Mouse (Mus musculus): Measurements from ENCODE around the gene Nefh. TPM values are rescaled to one million over a fixed set of nuclear protein-coding genes. Genes with fewer than 3 reads are reported as not detected.

Nefh gene
- polyA plus RNA-seq, 1 experiment from 2014 or later = 24.0 TPM

DNA sequence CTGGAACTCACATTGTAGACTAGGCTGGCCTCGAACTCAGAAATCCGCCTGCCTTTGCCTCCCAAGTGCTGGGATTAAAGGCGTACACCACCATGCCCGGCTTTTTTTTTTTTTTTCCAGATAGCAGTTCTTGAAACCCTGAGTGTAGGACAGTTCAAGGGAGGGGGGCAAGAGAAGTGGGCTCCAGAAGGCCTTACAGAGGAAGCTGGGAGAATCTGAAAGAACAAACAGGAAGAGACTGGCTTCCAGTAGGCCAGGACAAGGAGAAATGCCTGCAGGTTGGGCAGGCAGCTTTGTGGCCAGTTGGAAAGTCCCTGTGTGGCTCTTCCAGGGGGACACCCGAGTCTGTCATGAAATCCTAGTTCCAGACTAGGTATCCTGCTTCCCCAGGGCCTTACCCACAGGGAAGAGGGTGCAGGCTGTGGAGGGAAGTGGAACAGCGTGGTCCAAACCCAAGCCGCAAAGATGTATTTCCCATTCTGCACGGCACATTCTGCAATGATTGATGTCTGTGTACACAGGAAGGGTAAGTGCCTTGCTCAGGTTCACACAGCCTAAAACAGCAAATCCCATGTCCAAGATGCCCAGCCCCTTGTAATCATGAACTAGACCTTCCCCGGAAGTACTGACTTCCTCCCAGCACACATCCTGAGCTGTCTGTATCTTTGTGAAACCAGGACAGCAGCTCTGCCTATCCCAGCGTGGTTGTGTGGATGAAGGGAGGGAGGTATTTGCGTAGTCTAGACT lies 26.7 kb upstream of the Nefh start:
- WGBS = 78% methylated on average over 11 of the region's 11 CpGs
- no peak overlapping the region for H3K9ac ChIP-seq (replicated peaks)
- H3K36me3 ChIP-seq = no peaks in the 10 kb centered on the region
- no peak overlapping the region for H3K27ac ChIP-seq (replicated peaks)
- H3K9me3 ChIP-seq (replicated peaks) = no peaks in the 10 kb centered on the region
- peaks cover 5% of the 10 kb centered on the region; the same call in 1 of the 2 replicates for H3K4me1 ChIP-seq
- no peak overlapping the region for H3K4me2 ChIP-seq
- no peak for ATAC-seq (ENCODE audit: low FRiP score)
- no peak overlapping the region for H3K4me3 ChIP-seq (replicated peaks)
- H3K27me3 ChIP-seq (replicated peaks) = peaks cover 10% of the 10 kb centered on the region

DNA sequence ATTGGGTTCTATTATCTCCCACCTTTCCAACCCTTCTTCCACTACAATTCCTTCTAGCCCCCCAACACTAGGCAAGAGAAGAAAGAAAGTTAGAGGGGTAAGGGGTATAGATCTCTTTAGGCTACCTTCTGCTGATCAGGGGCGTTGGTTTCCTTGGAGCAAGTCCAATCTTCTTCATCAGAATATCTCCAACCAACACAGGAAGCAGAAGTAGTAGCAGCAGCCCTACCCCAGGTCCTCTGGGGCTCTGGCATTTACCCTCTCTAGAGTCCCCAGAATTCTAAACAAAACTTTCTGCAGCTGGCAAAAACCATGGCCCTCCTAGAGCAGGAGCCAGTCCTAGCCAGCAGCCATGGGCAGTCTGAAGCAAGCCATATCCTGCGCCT lies 26.0 kb upstream of the Nefh start:
- H3K27ac ChIP-seq (replicated peaks) = no peak overlapping the region
- no peaks in the 10 kb centered on the region for H3K9me3 ChIP-seq (replicated peaks)
- H3K27me3 ChIP-seq (replicated peaks) = peaks cover 10% of the 10 kb centered on the region
- no peaks in the 10 kb centered on the region for H3K36me3 ChIP-seq
- no peak for ATAC-seq (ENCODE audit: low FRiP score)
- no peak overlapping the region for H3K9ac ChIP-seq (replicated peaks)
- H3K4me1 ChIP-seq = peaks cover 5% of the 10 kb centered on the region; the same call in 1 of the 2 replicates
- no peak overlapping the region for H3K4me2 ChIP-seq
- no peak overlapping the region for H3K4me3 ChIP-seq (replicated peaks)
- 90% methylated on average over 2 of the region's 2 CpGs for WGBS

DNA sequence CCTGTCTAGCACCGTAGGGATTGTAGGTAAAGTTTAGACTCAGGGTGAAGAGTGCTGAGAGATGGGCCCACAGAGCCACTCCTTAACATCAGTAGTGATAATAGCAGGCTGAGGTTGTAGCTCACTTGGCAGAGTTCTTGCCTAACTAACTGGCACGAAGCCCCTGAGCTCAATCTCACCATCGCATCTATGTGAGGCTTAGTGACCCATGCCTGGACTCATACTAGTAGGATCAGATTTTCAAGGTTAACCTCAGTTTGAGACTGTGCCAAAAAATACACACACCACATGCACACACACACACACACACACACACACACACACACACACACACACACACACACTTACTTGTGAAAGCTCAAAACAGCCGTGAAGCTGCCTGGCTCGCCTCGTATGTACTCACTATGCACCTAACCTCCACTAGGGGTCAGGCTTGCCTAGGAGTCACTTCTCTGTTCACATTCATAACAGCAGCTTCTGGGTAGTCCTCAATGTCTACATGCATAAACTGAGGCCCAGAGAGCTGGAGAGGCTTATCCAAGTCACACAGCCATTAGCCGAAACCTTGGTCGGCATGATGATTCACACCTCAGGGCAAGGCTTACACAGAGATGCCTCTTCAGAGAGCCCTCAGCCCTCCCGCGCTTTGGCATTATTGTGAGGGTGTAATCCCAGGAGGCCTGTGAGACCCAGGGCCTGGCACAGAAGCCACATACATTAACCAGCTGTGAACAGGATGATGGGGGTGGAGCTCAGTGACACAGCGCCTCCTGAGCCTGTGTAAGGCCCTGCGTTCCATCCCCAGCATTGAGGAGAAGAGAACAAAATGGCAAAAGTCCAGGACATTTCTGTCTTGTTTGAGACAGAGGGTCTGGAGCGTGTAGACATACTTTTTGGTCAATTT lies 25.4 kb upstream of the Nefh start:
- H3K36me3 ChIP-seq = no peaks in the 10 kb centered on the region
- peaks cover 9% of the 10 kb centered on the region; the same call in 1 of the 2 replicates for H3K4me1 ChIP-seq
- H3K4me2 ChIP-seq = no peak overlapping the region
- H3K9me3 ChIP-seq (replicated peaks) = no peaks in the 10 kb centered on the region
- ATAC-seq (ENCODE audit: low FRiP score) = peak; percentile 59; the same call in 1 of the 2 replicates
- peaks cover 10% of the 10 kb centered on the region for H3K27me3 ChIP-seq (replicated peaks)
- H3K4me3 ChIP-seq (replicated peaks) = no peak overlapping the region
- H3K9ac ChIP-seq (replicated peaks) = no peak overlapping the region
- WGBS = 50% methylated on average over 13 of the region's 13 CpGs
- no peak overlapping the region for H3K27ac ChIP-seq (replicated peaks)

DNA sequence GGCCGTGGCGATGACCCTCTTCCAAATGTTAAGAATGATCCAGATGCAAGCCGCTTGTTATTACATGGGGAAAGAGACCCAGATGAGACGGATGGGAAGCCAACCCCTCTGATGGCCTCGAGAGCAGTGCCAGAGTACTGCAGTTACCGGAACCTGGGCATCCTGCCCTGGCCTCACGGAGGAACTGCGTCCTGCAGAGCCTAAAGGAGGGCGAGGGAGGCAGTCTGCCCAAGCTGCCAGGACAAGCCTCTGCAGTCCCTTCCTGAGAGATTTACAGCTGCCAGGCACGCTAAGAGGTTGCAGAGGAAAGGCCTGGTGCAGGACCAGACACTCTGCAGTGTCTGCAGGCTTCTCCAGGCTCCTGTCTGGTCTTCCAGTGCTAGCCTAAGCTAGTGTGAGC lies 20.5 kb upstream of the Nefh start:
- WGBS = 49% methylated on average over 10 of the region's 10 CpGs
- Histone ChIP-seq H3K27ac (replicated peaks) (peak overlapping the region; percentile 51; the same call in 1 of the 2 replicates), H3K4me3 (replicated peaks) (no peak overlapping the region), H3K27me3 (replicated peaks) (no peaks in the 10 kb centered on the region; the same call in 1 of the 2 replicates), H3K4me2 (no peak overlapping the region), H3K36me3 (no peaks in the 10 kb centered on the region), H3K9ac (replicated peaks) (no peak overlapping the region), H3K4me1 (peaks cover 18% of the 10 kb centered on the region), H3K9me3 (replicated peaks) (no peaks in the 10 kb centered on the region)
- ATAC-seq (ENCODE audit: low FRiP score) = no peak

DNA sequence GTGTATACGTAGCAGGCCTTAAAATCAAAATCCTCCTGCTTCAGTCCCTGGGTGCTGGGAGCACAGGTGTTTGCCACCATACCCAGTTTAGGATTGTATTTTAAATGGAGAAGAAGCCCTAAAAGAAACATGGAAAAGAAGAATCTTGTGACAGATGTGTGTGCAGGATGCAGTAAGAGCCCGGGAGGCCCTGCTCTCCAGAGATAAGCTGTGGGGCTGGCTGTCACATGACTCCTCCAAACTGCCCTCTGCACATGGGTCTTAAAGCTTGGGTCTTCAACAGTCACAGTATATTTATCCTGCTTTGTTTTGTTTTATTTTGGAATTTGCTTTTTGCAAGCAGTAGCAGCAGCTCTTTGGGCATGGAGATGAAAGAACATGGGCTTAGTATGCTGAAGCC lies 19.7 kb upstream of the Nefh start:
- ATAC-seq (ENCODE audit: low FRiP score) = no peak
- no peak overlapping the region for H3K9ac ChIP-seq (replicated peaks)
- peak overlapping the region; percentile 58 for H3K27ac ChIP-seq (replicated peaks)
- no peaks in the 10 kb centered on the region for H3K9me3 ChIP-seq (replicated peaks)
- H3K27me3 ChIP-seq (replicated peaks) = no peaks in the 10 kb centered on the region; the same call in 1 of the 2 replicates
- 50% methylated on average over 2 of the region's 2 CpGs for WGBS
- H3K4me3 ChIP-seq (replicated peaks) = no peak overlapping the region
- no peaks in the 10 kb centered on the region for H3K36me3 ChIP-seq
- H3K4me1 ChIP-seq = peaks cover 17% of the 10 kb centered on the region
- no peak overlapping the region for H3K4me2 ChIP-seq

DNA sequence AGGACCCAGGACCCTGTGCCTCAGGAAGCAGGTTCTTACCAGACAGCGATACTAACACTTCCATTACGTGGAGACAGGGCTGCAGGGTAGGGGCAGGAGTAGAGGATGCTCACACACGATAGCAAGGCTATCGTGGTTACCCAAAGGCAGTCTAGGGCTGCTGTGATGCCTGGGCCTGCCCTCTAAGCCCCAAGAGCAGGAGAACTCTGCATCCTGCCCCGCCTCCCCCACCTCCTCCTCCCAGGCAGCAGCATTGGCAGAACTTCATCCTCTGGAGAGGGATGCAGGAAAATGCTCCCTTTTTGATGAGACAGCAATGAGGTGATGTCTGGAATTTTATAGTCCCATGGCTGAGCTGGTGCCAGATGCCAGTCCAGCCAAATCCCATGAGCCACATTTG lies 19.0 kb upstream of the Nefh start:
- H3K4me3 ChIP-seq (replicated peaks) = no peak overlapping the region
- H3K4me1 ChIP-seq = peaks cover 17% of the 10 kb centered on the region
- H3K4me2 ChIP-seq = no peak overlapping the region
- no peak for ATAC-seq (ENCODE audit: low FRiP score)
- no peak overlapping the region for H3K9ac ChIP-seq (replicated peaks)
- no peaks in the 10 kb centered on the region; the same call in 1 of the 2 replicates for H3K27me3 ChIP-seq (replicated peaks)
- H3K27ac ChIP-seq (replicated peaks) = peak overlapping the region; percentile 58
- WGBS = 55% methylated on average over 5 of the region's 5 CpGs
- no peaks in the 10 kb centered on the region for H3K36me3 ChIP-seq
- no peaks in the 10 kb centered on the region for H3K9me3 ChIP-seq (replicated peaks)

DNA sequence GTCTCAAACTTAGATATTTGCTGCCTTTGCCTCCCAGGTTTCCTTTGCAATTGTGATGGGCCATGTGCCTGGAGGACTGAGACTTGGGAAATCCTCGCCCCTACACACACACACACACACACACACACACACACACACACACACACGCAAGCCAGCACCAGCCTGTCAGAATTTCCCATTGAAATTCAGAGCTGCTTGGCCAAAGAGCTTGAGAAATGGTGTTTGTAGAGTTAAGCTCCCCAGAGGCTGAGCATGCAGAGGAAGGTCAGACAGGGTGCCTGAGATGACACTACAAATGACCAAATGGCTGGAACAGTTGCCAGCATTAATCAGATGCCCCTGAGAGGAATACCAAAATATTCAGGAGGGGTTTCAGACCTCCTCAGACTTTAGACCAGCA lies 18.5 kb upstream of the Nefh start:
- peaks cover 17% of the 10 kb centered on the region for H3K4me1 ChIP-seq
- no peaks in the 10 kb centered on the region for H3K36me3 ChIP-seq
- H3K4me2 ChIP-seq = no peak overlapping the region
- no peak overlapping the region for H3K9ac ChIP-seq (replicated peaks)
- H3K4me3 ChIP-seq (replicated peaks) = no peak overlapping the region
- H3K27ac ChIP-seq (replicated peaks) = 0 out of 2 replicates have a peak overlapping the region, but pooled peaks have one; percentile 58
- WGBS = 57% methylated on average over 2 of the region's 2 CpGs
- no peak for ATAC-seq (ENCODE audit: low FRiP score)
- no peaks in the 10 kb centered on the region for H3K9me3 ChIP-seq (replicated peaks)
- H3K27me3 ChIP-seq (replicated peaks) = no peaks in the 10 kb centered on the region; the same call in 1 of the 2 replicates

DNA sequence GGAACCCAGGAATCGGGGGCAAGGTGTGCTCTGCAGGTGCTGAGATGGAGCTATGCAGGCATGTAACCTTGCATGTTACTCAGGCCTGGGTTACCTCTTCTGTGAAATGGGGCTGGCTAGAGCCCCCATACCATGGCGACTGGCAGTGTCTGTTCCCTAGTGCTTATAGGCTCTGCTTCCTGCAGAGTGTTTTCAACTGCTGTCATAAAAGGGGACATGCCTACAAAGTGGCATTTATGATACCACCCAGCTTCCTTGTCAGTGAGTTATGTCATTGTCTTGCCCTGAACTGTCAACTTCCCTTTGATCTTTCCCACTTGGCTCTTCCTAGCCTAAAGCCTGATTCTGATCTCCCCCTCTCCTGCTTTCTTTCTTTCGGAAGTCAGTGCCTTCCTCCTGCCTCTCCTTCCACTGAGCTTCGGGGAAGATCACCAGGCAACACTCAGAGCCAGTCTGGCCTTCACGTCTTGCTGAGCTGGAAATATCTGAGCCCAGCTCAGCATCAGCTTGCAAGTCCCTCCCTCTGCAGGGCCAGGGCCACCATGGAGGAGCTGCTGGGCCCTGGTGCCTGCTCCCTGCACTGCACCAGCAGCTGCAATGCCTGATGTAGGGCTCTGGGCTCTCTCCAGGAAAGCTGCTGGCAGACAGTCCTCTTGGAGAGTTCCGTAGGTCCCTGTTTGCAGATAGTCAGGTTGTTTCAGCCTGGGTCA lies 15.4 kb upstream of the Nefh start:
- no peak for ATAC-seq (ENCODE audit: low FRiP score)
- 35% methylated on average over 6 of the region's 6 CpGs for WGBS
- H3K9me3 ChIP-seq (replicated peaks) = no peaks in the 10 kb centered on the region
- H3K4me1 ChIP-seq = peaks cover 13% of the 10 kb centered on the region
- no peaks in the 10 kb centered on the region; the same call in 1 of the 2 replicates for H3K27me3 ChIP-seq (replicated peaks)
- H3K27ac ChIP-seq (replicated peaks) = no peak overlapping the region
- H3K9ac ChIP-seq (replicated peaks) = no peak overlapping the region
- no peak overlapping the region for H3K4me2 ChIP-seq
- H3K4me3 ChIP-seq (replicated peaks) = no peak overlapping the region
- no peaks in the 10 kb centered on the region for H3K36me3 ChIP-seq

DNA sequence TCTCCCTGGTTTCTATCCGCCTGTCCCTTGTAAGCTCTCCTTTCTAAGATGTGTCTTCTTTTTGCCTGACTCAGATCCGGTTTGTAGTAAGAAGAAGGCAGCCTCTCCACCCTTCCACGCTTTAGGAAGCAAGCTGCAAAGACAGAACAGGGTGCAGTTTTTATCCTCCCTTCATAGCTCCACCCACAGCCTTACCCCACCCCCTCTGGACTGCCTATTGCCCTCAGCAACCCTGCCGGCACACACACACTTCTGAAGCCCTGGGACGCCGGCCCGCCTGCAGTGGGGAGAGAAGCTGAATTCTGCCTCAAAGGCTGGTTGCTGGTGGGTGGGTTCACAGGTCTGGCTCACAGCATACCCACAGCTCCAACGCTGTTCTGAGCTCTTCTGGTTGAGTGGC lies 6.1 kb upstream of the Nefh start:
- WGBS = 4% methylated on average over 8 of the region's 8 CpGs
- H3K4me1 ChIP-seq = peaks cover 27% of the 10 kb centered on the region
- peaks cover 44% of the 10 kb centered on the region for H3K27me3 ChIP-seq (replicated peaks)
- no peak overlapping the region for H3K4me3 ChIP-seq (replicated peaks)
- ATAC-seq (ENCODE audit: low FRiP score) = no peak
- no peak overlapping the region for H3K9ac ChIP-seq (replicated peaks)
- no peak overlapping the region for H3K4me2 ChIP-seq
- H3K27ac ChIP-seq (replicated peaks) = no peak overlapping the region
- no peaks in the 10 kb centered on the region for H3K36me3 ChIP-seq
- H3K9me3 ChIP-seq (replicated peaks) = no peaks in the 10 kb centered on the region

DNA sequence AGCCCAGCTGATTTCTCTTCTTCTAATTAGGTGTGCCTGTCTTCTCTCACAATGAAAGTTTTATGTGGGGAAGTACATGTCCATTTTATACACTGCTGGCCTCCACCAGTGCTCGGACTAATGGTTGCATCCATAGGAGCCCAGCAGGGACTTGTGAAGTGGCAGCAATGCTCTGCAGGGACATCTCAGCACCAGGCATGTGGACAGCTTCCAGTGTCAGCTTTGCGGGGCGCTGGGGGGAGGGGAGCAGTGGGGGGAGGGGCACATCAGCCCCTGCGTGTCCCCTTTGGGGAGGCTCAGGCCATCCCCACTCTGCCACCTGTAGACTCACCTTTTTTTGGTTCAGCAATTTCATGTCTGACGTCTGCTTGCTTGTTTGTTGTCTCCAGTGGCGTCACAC lies 5.5 kb upstream of the Nefh start:
- Histone ChIP-seq H3K4me1 (peaks cover 32% of the 10 kb centered on the region), H3K4me3 (replicated peaks) (no peak overlapping the region), H3K27me3 (replicated peaks) (peaks cover 48% of the 10 kb centered on the region), H3K4me2 (no peak overlapping the region), H3K27ac (replicated peaks) (no peak overlapping the region), H3K9ac (replicated peaks) (no peak overlapping the region), H3K9me3 (replicated peaks) (no peaks in the 10 kb centered on the region), H3K36me3 (no peaks in the 10 kb centered on the region)
- 5% methylated on average over 6 of the region's 6 CpGs for WGBS
- no peak for ATAC-seq (ENCODE audit: low FRiP score)

DNA sequence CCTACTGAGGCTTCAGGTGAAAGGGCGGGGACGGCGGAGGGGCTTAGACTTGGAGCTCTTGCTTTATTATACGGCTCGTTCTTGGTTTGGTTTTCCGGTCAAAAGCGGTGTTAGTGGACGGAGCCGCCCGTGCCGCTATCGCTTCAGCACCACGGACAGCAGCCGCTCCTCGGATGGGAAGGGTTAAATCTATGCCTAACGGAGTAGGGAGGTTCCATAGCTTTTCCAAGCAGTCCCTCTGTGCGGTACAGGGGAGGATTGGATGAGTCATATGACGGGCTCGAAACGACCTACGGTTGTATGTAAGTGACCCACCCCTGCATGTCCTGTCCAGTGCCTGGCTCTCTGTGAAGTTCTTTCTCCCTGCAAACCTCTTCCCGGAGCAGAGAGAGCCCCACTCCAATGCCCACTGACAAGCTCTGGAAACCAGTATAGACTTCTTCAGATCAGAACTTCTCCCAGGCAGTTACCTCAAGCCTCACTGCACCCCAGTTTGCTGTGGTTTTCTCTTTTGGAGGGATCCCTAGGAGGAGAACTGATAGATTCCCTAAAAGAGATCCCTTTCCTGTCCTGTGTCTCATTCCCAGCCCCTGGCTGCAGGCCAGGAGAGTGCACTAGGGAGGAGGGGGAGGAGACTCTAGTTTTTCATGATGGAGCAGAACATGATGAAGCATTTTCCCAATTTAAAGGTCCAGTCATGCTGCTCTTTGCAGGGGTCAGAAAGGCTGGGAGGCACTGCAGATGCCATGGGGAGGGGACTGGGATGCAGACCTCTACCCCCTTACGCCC lies 1.6 kb upstream of the Nefh start:
- peaks cover 52% of the 10 kb centered on the region for H3K4me1 ChIP-seq
- no peak for ATAC-seq (ENCODE audit: low FRiP score)
- H3K9ac ChIP-seq (replicated peaks) = peak overlapping the region; percentile 86; the same call in 1 of the 2 replicates
- H3K36me3 ChIP-seq = 0 out of 2 replicates have a peak, but pooled peaks cover 6% of the 10 kb centered on the region
- H3K27me3 ChIP-seq (replicated peaks) = peaks cover 84% of the 10 kb centered on the region
- whole genome bisulfite sequencing = 6% methylated on average over 23 of the region's 23 CpGs
- no peak overlapping the region for H3K27ac ChIP-seq (replicated peaks)
- no peaks in the 10 kb centered on the region for H3K9me3 ChIP-seq (replicated peaks)
- H3K4me3 ChIP-seq (replicated peaks) = peak overlapping the region; percentile 58
- H3K4me2 ChIP-seq = peak overlapping the region; percentile 77

Measured in neural tube, embryonic 15.5 days (tissue).